Mouse (Mus musculus) adrenal gland, adult 2 months (tissue): ENCODE measurements around the gene Fbln7. TPM values are rescaled to one million over a fixed set of nuclear protein-coding genes. Genes with fewer than 3 reads are reported as not detected.

Source experiments
- DNase-seq: peaks from one replicate; pipeline ENCODE4 v3.0.0; 2021
- microRNA-seq, 2 experiments: library from miRNA; unstranded; fragments of <30 nt; microRNA quantifications; one replicate each; pipeline ENCODE4 v1.2.0; 2021
- polyA plus RNA-seq: library from polyadenylated mRNA; depleted of rRNA; stranded (reverse); fragments of >200 nt; gene quantifications from 2 replicates; pipeline ENCODE4 v1.2.3, GENCODE M21; 2012; rRNA removed
- total RNA-seq, 2 experiments: library from RNA; stranded (reverse); gene quantifications; 2 replicates each; pipeline ENCODE4 v1.2.3; 2021

The Fbln7 gene
- total and polyA plus RNA-seq, 3 experiments, result 4.6 to 7.2 (median 5.3) TPM

DNA sequence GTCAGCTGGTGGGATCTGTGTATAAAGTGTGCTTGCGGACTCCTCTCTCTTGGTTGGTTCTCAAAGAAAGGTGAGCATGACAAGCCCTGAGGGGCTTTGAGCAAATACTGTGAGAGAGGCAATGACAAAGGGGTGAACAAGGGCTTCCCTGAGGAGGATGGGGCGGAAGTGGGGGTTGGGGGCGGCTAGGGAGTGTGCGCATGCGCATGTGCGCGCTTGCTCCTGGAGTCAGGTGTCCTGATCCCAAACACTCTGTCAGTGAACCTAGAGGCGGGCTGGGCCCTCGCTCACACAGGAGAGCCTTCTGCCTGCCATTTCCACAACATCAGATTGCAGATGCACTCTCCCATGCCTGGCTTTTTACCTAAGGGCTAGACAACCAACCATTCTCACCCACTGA, 9.5 kb downstream of the Fbln7 start:
- no peak for DNase-seq

DNA sequence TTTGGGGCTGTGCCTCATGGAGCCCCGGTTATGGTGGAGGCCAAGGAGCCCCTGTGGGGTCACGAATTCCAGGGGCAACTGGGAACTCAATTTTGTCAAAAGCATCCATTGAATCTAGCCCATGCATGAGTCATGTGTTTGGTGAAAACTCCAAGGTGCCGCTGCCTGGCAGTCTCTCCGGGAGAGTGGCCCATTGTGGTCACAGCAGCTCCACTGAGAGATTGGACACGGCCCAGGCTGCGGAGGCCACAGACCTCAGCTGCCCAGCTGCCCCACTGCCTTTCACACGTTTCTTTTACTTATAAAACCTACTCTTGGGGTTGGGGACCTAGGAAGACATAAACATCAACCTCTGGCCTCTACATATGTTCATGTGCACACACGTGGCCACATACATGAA, 12.7 kb downstream of the Fbln7 start:
- DNase-seq, result no peak

DNA sequence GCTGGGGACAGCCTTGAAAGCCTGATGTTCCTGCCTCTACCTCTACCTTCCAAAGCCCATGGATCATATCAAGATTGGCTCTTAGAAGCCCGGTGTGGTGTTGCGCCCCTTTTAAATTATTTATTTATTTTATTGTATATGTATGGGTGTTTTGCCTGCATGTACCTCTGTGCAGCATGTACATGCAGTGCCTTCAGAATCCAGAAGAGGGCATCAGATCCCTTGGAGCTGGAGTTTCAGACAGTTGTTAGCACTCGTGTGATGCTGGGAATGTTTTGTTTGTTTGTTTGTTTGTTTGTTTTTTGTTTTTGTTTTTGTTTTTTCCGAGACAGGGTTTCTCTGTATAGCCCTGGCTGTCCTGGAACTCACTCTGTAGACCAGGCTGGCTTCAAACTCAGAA, 18.5 kb downstream of the Fbln7 start:
- DNase-seq, result no peak

DNA sequence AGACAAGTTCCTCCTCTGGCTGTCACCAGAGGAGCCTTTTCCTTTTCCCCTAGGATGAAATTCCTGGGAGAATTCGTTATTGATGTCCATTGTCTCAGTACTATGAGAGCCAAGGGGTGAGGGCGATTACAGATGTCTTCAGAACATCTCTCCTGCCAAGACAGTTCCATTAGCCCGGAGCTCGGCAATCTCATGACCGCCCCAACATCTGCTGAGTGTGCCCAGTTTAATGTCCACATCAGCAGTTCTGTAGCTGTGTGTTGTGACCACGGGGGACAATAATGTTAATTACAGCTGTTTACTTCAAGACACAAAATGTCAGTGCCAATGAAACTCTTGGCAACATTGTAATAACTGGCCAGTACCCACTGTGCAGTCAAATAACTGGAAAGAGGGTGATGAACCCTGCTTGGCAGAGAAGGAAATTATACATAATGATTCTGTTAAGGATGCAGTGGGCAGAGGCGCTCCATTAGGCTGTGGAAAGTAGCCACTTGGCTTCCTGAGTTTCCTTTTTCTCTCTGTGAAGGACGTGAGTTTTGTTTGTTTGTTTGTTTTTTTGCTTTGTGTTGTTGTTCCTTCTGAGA, 22.5 kb downstream of the Fbln7 start:
- no peak for DNase-seq

DNA sequence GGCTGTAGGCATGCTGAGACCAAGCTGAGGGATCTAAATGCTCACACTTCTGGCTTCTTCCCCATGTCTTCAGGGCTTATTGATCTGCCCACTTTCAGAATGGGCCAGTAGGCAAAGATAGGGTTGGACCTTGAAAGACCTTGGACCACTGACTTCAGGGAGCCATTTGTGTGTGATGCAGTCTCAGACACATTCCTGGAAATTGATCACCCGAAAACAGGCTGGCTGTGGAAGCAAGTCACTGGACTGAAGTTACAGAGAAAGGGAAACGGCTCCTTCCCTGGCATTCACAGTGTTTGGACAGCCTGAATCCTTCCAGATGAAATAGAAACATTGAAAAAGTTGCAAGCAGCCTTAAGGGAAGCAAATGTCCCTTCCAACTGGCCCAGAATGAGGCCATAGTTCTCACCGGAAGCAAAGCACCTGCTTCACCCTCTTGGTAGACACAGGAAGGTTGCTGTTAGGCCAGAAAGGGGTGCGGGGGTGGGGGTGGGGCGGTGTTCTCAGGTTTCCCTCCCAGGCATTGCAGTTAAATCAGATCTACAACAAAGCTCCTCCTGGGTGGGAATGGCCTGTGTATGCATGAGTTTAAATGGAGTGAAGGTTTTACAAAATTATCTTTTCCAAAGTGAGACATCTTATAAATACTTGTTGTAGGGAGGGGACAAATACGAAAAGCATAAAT, 25.2 kb downstream of the Fbln7 start:
- no peak for DNase-seq

DNA sequence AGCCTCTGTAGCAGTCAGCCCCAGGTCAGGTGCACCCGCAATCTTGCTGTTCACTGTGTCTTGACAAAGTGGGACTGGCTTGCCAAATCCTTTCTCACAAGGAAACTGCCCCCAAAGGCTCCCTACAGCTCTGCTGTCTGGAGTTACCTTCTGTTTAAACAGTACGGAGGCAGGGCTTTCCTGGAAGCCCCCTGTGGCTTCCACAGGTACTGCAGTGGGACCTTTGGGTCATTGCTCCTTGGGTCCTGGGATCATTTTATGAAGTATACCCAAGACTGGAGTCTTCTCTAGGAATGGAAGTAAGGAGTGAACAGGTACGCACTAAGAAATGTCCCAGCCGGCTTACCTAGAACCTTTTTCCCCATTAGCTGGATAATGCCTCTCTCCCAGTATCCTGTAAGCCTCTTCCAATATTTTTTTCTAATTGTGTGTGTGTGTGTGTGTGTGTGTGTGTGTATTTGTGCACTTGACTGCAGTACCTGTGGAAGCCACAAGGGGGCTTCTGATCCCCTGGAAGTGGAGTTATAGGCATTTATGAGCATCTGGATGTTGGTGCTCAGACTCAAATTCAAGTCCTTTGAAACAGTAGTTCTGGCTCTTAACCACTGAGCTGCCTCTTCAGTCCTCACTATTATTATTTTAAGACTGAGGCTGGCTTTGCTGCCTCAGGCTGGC, 28.0 kb downstream of the Fbln7 start:
- DNase-seq, result no peak

DNA sequence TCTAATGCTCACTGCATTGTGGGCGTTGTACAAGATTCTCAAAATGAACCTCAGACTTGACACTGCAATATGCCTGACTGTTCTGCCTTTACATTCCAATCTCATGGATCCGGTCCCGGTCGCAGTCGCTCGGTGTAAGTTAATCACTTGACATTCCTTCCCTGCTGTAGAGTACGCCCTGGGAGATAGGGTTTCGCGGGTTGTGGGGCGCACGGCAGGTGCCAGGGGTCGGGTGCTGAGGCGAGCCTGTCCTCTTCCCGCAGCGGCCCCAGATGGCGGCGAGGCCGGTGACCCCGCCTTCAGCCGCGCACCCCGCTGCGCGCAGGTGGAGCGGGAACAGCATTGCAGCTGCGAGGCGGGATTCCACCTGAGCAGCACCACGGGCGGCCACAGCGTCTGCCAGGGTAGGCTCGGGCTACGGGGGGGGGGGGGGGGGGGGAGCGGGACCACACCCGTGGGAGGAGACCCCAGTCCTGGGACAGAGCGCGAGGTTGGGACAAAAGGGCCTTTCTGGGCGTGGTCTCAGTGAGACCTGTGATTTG, 29.5 kb downstream of the Fbln7 start:
- DNase-seq, result no peak

DNA sequence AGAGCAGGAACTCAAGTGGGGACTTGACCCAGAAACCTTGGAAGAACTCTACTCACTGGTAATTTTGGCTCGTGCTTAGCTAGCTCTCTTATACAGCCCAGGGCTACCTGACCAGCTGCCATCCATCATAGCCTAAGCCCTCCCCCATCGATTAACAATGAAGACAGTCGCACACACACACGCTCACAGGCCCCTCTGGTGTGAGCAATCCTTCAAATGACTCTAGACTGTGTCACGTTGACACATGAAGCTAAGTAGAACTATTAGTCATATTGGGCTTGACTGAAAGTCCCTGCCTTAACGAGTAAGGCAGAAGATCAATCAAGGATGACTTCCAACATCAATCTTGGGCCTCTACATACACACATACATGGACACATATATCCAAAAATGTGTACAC, 40.1 kb downstream of the Fbln7 start:
- DNase-seq, result no peak

DNA sequence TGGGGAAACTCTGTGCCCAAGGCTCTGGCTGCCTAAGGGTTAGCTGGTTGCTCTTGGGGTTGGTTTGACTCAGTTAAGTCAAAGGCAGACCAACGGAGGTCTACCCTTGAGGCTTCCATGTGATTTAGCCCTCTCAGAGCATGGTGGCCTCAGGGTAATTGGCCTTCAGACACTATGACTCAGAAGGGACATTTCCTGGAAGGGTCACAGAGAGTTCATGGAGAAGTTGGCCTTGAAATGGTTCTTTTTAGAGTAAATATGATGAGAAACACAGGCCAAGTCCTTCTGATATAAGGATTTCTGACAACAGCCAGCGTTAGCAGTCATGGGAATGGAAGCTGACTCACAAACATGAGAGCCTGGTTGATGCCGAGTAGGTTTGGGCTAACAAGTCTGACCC, 40.9 kb downstream of the Fbln7 start:
- peak; percentile 23 for DNase-seq

DNA sequence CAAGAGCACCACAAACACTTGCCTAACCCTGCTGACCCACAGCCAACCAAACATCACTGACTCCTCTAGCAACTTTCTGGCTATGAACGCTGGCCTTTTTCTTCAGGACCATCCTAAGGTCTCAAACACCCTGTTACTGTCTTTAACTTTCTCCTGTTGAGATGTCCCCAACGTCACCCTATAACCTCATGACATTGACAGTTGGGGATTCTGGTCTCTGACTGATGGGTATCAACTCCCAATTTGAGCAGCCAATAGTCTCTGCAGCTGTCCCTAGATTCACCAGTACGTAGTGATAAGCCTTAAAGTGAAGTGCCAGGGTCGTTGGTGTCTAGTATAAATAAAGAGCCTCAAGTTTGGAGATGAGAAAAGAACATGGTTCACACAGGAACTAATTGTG, 52.2 kb downstream of the Fbln7 start:
- DNase-seq, result no peak

DNA sequence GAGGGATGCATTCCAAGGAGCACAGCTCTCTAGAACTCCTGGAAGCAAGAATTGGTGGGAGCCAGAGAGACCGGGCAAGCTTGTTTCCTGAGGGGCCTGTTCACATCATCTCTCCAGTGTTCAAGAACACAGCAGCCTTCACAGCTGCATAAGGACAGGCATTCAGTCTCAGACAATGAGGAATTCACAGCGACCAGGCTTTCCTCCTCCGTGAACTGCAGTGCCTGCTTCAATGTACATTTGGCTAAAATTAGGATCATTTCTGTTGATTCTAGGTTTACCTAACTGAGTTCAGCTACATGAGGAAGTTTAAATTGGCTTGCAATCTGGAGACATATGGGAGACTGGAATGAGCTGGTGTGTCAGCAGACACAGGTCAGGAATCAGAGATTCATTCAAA, 53.7 kb downstream of the Fbln7 start:
- no peak for DNase-seq

DNA sequence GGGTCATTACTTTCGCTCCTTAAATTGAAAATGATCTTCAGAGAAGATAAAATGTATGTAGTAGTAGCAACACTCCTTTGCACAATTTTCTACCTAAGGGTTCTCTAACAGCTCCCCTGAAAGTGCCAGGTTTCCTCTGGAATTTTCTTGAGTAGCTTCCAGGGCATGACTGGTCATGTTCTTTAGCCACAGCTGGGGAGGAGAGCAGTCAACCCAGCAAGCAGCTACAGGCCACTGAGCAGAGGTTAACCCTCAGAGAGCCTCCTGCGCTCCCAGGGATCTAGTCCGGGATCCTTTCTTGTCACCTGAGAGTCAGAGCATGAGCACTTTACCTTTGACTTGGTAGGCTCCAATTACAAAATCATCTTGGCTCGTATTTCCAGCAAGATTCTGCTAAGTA, 62.0 kb downstream of the Fbln7 start:
- no peak for DNase-seq

DNA sequence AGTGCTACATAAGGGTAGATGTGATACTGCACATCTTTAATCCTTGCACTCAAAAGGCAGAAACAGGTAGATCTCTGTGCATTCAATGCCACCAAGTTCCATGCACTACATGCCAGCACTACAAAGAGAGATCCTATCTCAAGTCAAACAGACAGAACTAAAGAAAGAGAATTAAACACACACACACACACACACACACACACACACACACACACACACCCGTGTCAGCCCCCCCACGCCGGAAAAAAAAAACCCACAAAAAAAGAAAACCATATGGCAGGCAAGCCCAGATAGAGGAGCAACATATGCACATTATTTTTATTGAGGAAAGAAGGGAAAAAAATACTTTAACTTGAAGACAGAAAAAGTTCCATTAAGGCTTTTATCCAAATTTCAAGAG, 65.7 kb downstream of the Fbln7 start:
- DNase-seq, result no peak

DNA sequence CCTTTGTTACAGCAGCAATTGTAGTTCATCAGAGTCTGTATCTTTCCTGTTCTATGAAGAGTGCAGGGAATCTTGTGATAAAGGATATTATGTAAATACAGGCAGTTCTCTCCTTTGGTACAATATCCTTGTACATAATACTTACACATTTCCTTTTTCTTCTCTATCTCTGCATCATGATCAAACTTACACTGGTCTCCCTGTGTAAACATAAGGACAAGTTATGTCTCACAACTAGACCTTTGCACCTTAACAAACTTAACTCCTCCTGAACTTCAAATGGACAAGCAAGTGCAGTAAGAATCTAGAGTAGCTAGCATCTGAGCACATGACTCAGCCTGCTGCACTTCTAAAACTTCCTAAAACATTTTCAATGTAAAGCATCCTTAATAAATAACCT, 67.9 kb downstream of the Fbln7 start:
- DNase-seq, result no peak

DNA sequence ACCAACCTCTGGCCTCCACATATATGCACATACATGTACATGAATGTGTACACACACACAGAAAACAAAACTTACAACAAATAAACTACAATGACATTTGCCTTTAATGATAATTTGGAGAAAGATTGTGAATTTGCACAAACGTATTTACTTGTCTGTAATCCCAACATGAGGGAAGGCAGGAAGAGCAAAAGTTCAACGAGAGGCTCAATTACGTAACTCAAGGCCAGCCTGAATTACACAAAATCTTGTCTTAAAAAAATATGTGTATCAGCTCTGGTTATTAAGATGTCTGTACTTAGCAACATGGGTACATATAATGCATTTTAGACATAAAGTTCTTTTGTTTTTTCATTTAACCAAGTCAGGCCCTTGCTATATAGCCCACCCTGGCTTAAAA, 73.5 kb downstream of the Fbln7 start:
- DNase-seq, result no peak

DNA sequence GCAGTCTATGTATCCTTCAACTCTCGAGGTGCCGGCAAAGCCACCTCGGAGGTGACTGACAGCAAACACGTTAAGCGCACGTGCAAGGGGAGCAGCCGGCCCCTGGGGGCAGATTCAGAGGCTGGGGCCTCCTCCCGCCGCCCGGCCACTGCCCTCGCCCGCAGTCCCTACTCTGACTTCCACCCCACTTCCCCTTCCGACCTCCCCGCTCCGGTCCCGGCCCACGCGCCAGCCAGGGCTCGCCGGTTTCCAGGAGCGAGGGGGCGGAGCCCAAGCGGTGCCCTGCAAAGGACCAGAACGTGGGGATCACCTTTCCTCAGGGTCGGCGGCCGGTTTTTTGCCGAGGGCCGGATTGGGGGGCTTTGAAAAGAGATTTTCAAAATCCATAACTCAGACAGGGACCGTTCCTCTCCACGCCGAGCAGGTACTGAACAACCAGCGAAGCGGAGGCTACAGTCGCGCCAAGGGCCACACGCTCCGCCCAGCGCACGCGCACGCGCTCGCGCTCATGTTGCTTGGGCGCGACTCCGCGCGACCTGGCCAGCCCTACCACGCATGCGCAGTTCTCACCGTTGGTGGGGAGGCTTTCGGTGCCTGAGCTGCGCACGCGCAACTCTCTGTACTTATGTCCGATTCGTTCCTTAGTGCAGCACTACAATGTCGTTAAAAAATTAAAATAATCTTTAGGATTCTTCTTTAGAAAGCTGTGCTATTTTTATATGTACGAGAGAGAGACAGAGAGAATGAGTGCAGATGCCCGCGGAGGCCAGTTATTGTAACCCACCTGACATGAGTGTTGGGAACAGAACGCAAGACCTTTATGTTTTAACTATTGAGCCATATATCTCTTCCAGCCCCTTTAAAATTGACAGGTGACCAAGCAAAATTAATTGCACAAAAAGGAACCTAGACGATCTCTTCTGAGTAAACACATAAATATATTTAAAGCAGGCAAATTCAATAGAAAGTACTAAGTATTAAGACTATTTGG, 81.1 kb downstream of the Fbln7 start, which contains the start of gene Zc3h8:
Gene Zc3h8, minus strand, starts transcription at position 540 of the 991 bp plus-strand sequence.
- DNase-seq, result peak; percentile 98

Small RNA genes lying within 50 kb of the gene (microRNA-seq; reads per million reads assigned to microRNA genes)
- 0 reads per million in 2 experiments for gene Gm22859

Other genes starting within 250 kb of the Fbln7 start
- gene Anapc1, start 175.6 kb upstream of the Fbln7 start, total RNA-seq, result 10 to 100 TPM; 60.9 to 89.3 TPM
- 27.2 and 34.4 TPM in 2 replicates for gene Anapc1, start 175.6 kb upstream of the Fbln7 start, polyA plus RNA-seq
- 10 to 100 TPM in 1 of 2 experiments, 1 to 10 TPM in 1; 9.6 to 12.5 TPM for gene Mertk, start 164.0 kb upstream of the Fbln7 start, total RNA-seq
- 2.2 and 2.9 TPM in 2 replicates for gene Mertk, start 164.0 kb upstream of the Fbln7 start, polyA plus RNA-seq
- gene Tmem87b, start 44.9 kb upstream of the Fbln7 start, total RNA-seq, result 10 to 100 TPM; 31.6 to 34.4 TPM
- gene Tmem87b, start 44.9 kb upstream of the Fbln7 start, polyA plus RNA-seq, result 10.8 and 14.0 TPM in 2 replicates
- 1 to 10 TPM; 2.9 to 3.7 TPM for gene Zc3h8, start 81.1 kb downstream of the Fbln7 start, total RNA-seq
- 0.49 and 0.50 TPM in 2 replicates for gene Zc3h8, start 81.1 kb downstream of the Fbln7 start, polyA plus RNA-seq
- gene Zc3h6, start 104.4 kb downstream of the Fbln7 start, total RNA-seq, result 1 to 10 TPM; 3.1 to 7.1 TPM
- gene Zc3h6, start 104.4 kb downstream of the Fbln7 start, polyA plus RNA-seq, result 1.4 and 1.5 TPM in 2 replicates
- gene Gm10762, start 104.7 kb downstream of the Fbln7 start, total RNA-seq, result 1 to 10 TPM; 4.0 to 6.7 TPM
- gene Gm10762, start 104.7 kb downstream of the Fbln7 start, polyA plus RNA-seq, result 5.1 and 6.8 TPM in 2 replicates
- under 1 TPM; 0.07 to 0.12 TPM for gene Vinac1, start 185.2 kb downstream of the Fbln7 start, total RNA-seq
- 0.16 and 0.28 TPM in 2 replicates for gene Vinac1, start 185.2 kb downstream of the Fbln7 start, polyA plus RNA-seq
- 10 to 100 TPM in 1 of 2 experiments, 1 to 10 TPM in 1; 7.5 to 13.4 TPM for gene Ttl, start 203.0 kb downstream of the Fbln7 start, total RNA-seq
- gene Ttl, start 203.0 kb downstream of the Fbln7 start, polyA plus RNA-seq, result 4.7 and 5.6 TPM in 2 replicates
- 10 to 100 TPM; 15.1 to 19.0 TPM for gene Polr1b, start 238.0 kb downstream of the Fbln7 start, total RNA-seq
- 15.9 and 16.7 TPM in 2 replicates for gene Polr1b, start 238.0 kb downstream of the Fbln7 start, polyA plus RNA-seq